In genomic region chr1:54809098-54809490, GRCm38 (mm10) we compare ENCODE assay signal across 33 mouse cellular contexts.
"Had no signal": no experiment of that assay in that cellular context is flagged by ENCODE, and none has a peak within 500 bp of the region (broad histone marks: within the 10 kb centered on the region; RNA-seq: fewer than 3 reads in every experiment).

No protein-coding gene starts in this region.

- H3K27me3 ChIP-seq: heart, embryonic 13.5 days; heart, embryonic 15.5 days; hindbrain, embryonic 12.5 days; hindbrain, embryonic 13.5 days; hindbrain, embryonic 15.5 days; intestine, embryonic 15.5 days; kidney, embryonic 15.5 days had no signal

- H3K9ac ChIP-seq: heart, embryonic 13.5 days; heart, embryonic 15.5 days; hindbrain, embryonic 12.5 days; hindbrain, embryonic 13.5 days; hindbrain, embryonic 14.5 days; hindbrain, embryonic 15.5 days; intestine, embryonic 15.5 days; kidney, embryonic 15.5 days had no signal

- H3K4me1 ChIP-seq: hindbrain, embryonic 10.5 days; hindbrain, embryonic 12.5 days; hindbrain, embryonic 13.5 days; hindbrain, embryonic 15.5 days; intestine, embryonic 15.5 days; kidney, embryonic 15.5 days had no signal

- H3K4me3 ChIP-seq: heart, embryonic 13.5 days; heart, embryonic 15.5 days; hindbrain, embryonic 10.5 days; hindbrain, embryonic 12.5 days; hindbrain, embryonic 13.5 days; hindbrain, embryonic 15.5 days; intestine, embryonic 15.5 days; kidney, embryonic 15.5 days; layer of hippocampus, adult 2 months; left cerebral cortex, adult 2 months had no signal

- H3K27ac ChIP-seq: heart, embryonic 13.5 days; heart, embryonic 15.5 days; hindbrain, embryonic 10.5 days; hindbrain, embryonic 12.5 days; hindbrain, embryonic 13.5 days; hindbrain, embryonic 14.5 days; hindbrain, embryonic 15.5 days; hindbrain, postnatal 0 days; intestine, embryonic 15.5 days; kidney, embryonic 15.5 days; kidney, postnatal 0 days; layer of hippocampus, adult 2 months; left cerebral cortex, adult 2 months had no signal

- H3K4me2 ChIP-seq: heart, embryonic 11.5 days; heart, embryonic 13.5 days; heart, embryonic 15.5 days; hindbrain, embryonic 12.5 days; hindbrain, embryonic 13.5 days; hindbrain, embryonic 14.5 days; hindbrain, embryonic 15.5 days; intestine, embryonic 15.5 days; kidney, embryonic 15.5 days had no signal

- ATAC-seq: hindbrain, embryonic 16.5 days; hindbrain, postnatal 0 days; inflammation-experienced regulatory T-cells, adult 6 months; intestine, embryonic 15.5 days; intestine, embryonic 16.5 days; intestine, postnatal 0 days had no signal

- H3K36me3 ChIP-seq: heart, embryonic 13.5 days; heart, embryonic 15.5 days; hindbrain, embryonic 10.5 days; hindbrain, embryonic 12.5 days; hindbrain, embryonic 13.5 days; hindbrain, embryonic 15.5 days; intestine, embryonic 15.5 days; kidney, embryonic 15.5 days had no signal

- H3K9me3 ChIP-seq: heart, embryonic 13.5 days; heart, embryonic 15.5 days; hindbrain, embryonic 10.5 days; hindbrain, embryonic 12.5 days; hindbrain, embryonic 13.5 days; hindbrain, embryonic 15.5 days; intestine, embryonic 15.5 days; kidney, embryonic 15.5 days had no signal

- DNase-seq: heart, postnatal 10 days; heart, postnatal 14 days; heart, postnatal 4 days; kidney, adult 11 months; kidney, adult 18-20 months; kidney, adult 2 months; kidney, adult 8-10 months; kidney, adult 9 months; kidney, postnatal 10 days; kidney, postnatal 14 days; kidney, postnatal 25 days; kidney, postnatal 36 days; kidney, postnatal 4 days; layer of hippocampus, adult 9-11 months; layer of hippocampus, postnatal 36 days had no signal
